Mouse (Mus musculus) kidney, adult 9 months (tissue): Measurements from ENCODE around the gene Pitx3.
"Not testable (repeated sequence)": the region's sequence is repeated elsewhere in the genome, so short reads cannot be mapped to it uniquely, and the experiment has no call there.

ENCODE experiments used
- DNase-seq: peaks from one replicate; pipeline ENCODE4 v3.0.0; 2022

Pitx3 gene

GRCm38 (mm10) chr19:46147511-46148371 is at the start of gene Pitx3:
Gene Pitx3 (minus strand): TSS chr19:46148326.
- DNase-seq: no peak

DNA sequence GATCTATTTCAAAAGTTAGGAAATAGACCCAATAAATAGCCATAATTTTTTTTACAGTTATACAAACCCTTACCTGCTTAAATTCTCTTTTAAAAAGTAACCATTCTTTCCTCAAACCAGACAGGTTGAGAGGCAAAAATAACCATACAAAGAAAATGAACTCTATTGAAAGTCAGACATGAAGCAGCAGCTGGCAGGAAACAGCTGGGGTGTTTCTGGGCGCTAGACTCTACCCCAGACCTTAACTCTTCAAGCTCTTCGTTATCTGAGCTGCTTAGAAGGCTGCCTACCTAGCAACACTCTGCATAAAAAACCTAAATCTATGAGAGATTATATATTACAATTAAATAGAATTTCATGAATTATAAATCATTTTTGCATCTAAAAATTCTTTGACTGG is 39.1 kb upstream of the Pitx3 start:
- no peak for DNase-seq

DNA sequence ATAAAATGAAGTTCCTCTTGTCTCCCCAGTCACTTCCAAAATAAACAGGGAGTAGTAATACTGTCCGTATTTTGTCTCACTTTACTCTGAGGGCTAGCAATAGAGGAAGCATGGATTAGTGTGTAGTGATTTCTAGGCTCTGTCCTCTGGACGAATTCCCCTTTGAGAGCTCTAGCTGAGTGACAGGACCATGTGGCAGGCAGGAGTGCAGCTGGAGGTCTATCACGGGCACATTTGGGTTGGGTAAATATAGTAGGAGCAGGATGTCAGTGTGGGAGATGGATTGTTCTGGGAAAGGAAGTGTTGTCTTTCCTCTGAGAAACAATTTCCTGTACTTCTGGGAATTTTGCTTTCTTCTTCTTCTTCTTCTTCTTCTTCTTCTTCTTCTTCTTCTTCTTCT is 38.5 kb upstream of the Pitx3 start:
- DNase-seq: no peak

DNA sequence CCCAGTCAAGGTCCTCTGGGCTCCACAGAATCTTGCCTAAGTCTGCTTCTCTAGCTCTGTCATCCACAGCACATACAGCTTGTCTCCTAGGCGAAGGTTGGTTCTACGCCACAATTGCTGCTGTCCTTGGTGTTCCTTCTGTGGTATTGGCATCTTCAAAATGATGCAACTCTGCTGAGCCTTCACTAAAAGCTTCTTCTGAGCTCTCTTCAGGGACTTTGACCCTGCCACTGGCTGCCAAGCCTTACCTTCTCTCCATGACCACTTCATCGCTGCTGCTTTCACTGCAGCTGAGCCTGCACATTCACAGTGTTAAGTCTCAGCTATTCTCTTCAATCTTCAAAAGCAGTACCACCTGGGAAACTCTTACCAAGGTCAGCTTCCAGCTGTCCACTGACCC is 34.1 kb upstream of the Pitx3 start:
- DNase-seq: peak; percentile 82

DNA sequence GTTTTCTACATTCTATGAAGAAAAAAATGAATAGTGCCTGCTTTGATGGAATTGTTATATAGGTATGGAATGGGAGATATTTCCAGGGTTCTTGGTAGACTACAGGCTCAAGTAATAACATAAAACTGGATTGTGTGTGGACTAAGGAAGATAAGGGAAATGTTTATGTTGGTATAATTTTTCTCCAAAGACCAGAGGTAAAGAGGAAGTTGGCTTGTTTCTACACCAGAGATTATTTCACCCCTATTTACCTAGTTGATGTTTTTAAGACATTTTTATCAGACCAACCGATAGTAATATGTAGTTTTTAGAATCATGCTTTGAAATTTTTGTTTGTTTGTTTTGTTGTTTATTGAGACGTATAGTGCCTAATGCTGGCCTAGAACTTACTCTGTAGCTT is 32.1 kb upstream of the Pitx3 start:
- no peak for DNase-seq

- DNase-seq: no peak
Measured at GRCm38 (mm10) chr19:46177046-46177445, 28.9 kb upstream of the Pitx3 start.

GRCm38 (mm10) chr19:46175173-46175572 is 27.0 kb upstream of the Pitx3 start:
- DNase-seq: no peak

GRCm38 (mm10) chr19:46172541-46172940 is 24.4 kb upstream of the Pitx3 start:
- DNase-seq: no peak

DNA sequence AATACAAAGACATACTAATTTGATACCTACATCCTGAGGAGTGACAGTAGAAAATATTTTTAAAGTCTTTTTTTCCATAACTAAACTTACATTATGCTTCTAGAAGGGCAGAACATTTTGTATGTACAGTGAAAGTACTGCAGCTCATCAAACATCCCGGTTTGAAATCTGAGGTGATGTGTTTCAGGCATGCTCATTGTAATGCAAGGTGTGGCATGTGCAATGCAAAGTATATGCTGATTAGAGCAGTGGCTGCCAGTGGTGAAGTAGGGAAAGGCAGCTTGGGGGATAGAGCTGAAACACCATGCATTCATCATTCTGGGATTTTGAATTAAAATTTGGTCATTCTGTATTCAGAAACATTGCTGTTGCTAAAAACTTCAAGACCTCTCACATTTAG is 21.8 kb upstream of the Pitx3 start:
- no peak for DNase-seq

GRCm38 (mm10) chr19:46169396-46169795 is 21.3 kb upstream of the Pitx3 start:
- DNase-seq: no peak

GRCm38 (mm10) chr19:46167169-46167568 is 19.0 kb upstream of the Pitx3 start:
- not testable (repeated sequence) for DNase-seq

GRCm38 (mm10) chr19:46165950-46166349 is 17.8 kb upstream of the Pitx3 start:
- DNase-seq: no peak

GRCm38 (mm10) chr19:46152127-46152803 is 4.1 kb upstream of the Pitx3 start, which contains the start of gene Gbf1:
Gene Gbf1 (plus strand): TSS chr19:46152509.
- peak; percentile 99 for DNase-seq

DNA sequence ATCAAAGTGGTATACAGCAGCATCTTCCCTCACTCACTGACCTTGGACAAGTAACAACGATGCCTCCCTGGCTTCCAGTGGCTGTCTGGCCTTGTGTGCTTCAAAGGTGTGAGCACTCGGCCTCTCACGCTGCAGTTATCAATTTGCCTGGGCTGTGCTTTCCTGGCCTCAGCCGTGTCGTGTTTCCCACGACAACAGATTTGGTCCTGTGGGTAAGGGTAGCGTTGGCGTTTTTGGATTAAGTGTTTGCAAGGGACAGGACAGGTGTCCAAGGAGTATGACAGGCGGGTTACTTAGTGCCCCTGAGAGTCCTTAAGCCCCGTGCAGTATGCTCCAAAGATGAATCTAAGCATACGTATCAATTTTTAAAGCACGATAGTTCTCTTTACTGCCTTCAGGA is 965 bp upstream of the Pitx3 start:
- DNase-seq: no peak

DNA sequence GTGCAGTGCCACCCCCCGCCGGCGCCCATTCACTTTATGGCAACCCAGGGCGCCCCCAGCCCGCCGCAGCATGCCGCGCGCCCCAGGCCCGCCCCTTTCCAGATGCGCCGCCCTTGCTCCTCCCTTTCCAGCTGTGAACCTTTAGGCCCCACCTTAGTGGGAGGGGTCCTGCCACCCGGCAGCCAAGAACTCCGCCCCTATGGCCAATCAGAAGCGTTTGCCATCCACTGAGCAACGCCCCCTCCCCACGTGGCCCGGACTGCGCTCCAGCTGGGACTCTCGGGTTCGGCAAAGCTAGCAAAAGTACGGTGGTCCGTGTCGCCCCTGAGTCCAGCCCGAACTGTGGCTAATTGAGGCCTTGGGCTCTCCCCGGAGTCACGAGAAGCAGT is 240 bp upstream of the Pitx3 start:
- peak; percentile 87 for DNase-seq

GRCm38 (mm10) chr19:46141091-46141490 is 7.0 kb downstream of the Pitx3 start:
- DNase-seq: no peak

DNA sequence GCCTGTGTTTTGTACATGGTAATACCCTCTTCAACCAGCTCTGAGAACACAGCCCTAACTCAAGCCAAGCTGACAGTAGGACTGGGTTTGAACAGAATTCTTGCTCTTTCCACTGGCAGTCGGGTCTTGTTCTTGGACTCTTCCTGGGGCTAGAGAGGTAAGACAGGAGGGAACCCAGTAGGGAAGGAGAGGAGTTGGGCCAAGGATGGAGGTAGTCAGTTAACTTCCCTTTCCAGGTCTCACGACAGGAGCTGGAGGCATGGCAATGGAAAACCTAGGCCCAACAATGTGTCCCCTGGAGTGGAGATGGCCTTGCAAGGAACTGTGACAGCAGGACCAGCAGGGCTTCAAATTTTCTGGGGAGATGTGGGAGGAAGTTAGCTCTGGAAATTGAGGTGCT is 7.8 kb downstream of the Pitx3 start:
- no peak for DNase-seq

GRCm38 (mm10) chr19:46136639-46137580 is 11.2 kb downstream of the Pitx3 start:
- DNase-seq: peak; percentile 64

DNA sequence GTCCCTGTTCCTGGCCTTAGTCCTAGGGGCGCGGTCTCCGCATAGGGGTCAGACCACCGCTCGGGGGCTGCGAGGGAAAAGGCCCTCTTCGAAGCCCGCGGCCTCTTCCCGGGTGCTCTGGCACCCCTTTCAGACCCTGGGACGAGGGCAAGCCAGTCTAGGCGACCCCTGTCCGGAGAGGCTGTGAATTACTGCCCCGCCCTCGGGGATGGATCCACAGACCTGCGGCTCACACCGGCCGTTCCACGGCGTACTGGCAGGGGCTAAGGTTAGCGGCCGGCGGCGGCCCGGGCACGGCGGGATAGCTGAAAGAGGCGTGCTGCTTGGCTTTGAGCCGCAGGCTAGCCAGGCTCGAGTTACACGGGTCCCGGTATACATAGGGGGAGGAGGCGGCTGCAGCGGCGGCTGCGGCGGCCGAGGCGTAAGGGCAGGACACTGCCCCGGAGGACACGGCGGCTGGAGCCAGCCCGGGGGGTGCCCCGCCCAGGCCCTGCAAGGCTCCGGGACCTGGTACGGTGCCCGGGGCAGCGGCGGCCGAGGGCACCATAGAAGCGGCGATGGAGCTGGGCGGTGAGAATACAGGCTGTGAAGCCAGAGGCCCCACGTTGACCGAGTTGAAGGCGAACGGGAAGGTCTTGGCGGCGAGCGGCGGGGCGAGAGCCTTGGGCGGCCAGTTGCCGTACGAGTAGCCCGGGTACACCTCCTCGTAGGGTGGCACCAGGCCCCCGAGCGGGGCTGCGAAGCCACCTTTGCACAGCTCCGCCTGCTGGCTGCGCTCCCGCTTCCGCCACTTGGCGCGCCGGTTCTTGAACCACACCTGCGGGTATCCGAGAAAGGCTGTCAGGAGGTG is 12.1 kb downstream of the Pitx3 start:
- peak; percentile 74 for DNase-seq

GRCm38 (mm10) chr19:46135297-46135696 is 12.8 kb downstream of the Pitx3 start:
- peak; percentile 93 for DNase-seq

GRCm38 (mm10) chr19:46132577-46132976 is 15.5 kb downstream of the Pitx3 start:
- no peak for DNase-seq
